Mouse (Mus musculus): ENCODE data around the gene Apoc3.

Apoc3 gene

GRCm38 (mm10) chr9:46196699-46197169, 38.7 kb downstream of the Apoc3 start:
- in situ Hi-C loops (cut with MboI, MseI), result loop anchor here (5.0 kb wide), 1 partner anchor 199 kb away; no protein-coding TSS in a partner anchor

- in situ Hi-C loops (cut with MboI, MseI), result loop anchor here (5.0 kb wide), 1 partner anchor 198 kb away; no protein-coding TSS in a partner anchor
Observed at GRCm38 (mm10) chr9:46194809-46195208, 40.6 kb downstream of the Apoc3 start.

- in situ Hi-C loops (cut with MboI, MseI), result no loop called here
Observed at GRCm38 (mm10) chr9:46192642-46193041, 42.8 kb downstream of the Apoc3 start.

GRCm38 (mm10) chr9:46191644-46192043, 43.8 kb downstream of the Apoc3 start:
- in situ Hi-C loops (cut with MboI, MseI), result no loop called here

- in situ Hi-C loops (cut with MboI, MseI), result no loop called here
Observed at GRCm38 (mm10) chr9:46191234-46191633, 44.2 kb downstream of the Apoc3 start.

- in situ Hi-C loops (cut with MboI, MseI), result no loop called here
Observed at GRCm38 (mm10) chr9:46189381-46189780, 46.1 kb downstream of the Apoc3 start.

GRCm38 (mm10) chr9:46188956-46189355, 46.5 kb downstream of the Apoc3 start:
- in situ Hi-C loops (cut with MboI, MseI), result no loop called here

- in situ Hi-C loops (cut with MboI, MseI), result no loop called here
Observed at GRCm38 (mm10) chr9:46188370-46188769, 47.1 kb downstream of the Apoc3 start.

- in situ Hi-C loops (cut with MboI, MseI), result no loop called here
Observed at GRCm38 (mm10) chr9:46186387-46186786, 49.0 kb downstream of the Apoc3 start.

GRCm38 (mm10) chr9:46185191-46185590, 50.2 kb downstream of the Apoc3 start:
- in situ Hi-C loops (cut with MboI, MseI), result no loop called here

GRCm38 (mm10) chr9:46184542-46184941, 50.9 kb downstream of the Apoc3 start:
- in situ Hi-C loops (cut with MboI, MseI), result no loop called here
